In the genomic region with DNA sequence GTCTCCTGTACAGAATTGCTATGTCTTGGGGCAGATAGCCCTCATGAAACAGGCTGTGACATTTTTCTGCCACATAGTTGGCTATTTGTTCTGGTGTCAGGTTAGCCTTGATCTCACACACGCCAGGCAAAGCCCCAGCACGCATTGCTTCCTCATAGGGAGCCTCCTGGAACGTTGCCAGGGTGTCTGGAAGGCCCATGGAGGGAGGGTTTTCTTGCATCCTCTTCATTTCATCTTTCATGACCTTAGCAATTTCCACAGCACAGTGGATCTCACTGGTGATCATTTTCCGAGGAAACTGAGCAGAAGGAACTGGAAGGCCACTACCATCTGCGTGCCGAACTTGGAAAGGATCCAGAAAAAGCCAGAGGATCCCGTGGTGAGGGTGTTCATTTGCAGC, we compare ENCODE assay signal across 27 mouse cellular contexts. TPM values are rescaled to one million over a fixed set of nuclear protein-coding genes. Genes with fewer than 3 reads are reported as not detected.
DNase-seq lines count a peak whose midpoint lies in the region; TF ChIP-seq lines count a peak whose summit lies in the region.
"Had no signal": no experiment of that assay in that cellular context is flagged by ENCODE, and none has a peak within 500 bp of the region (broad histone marks: within the 10 kb centered on the region; RNA-seq: fewer than 3 reads in every experiment).

No protein-coding gene starts in this region.

- H3K9me3 ChIP-seq in MEL (replicated peaks; ENCODE audit: insufficient read depth, low read length) = no peaks in the 10 kb centered on the region
- H3K9me3 ChIP-seq: forebrain, embryonic 10.5 days; forebrain, embryonic 13.5 days; G1E; heart, embryonic 10.5 days; heart, embryonic 13.5 days; hindbrain, embryonic 12.5 days; hindbrain, embryonic 15.5 days had no signal

- peaks cover 0 to 4% of the 10 kb centered on the region in 2 experiments; a peak in 1 of 4 replicates for H3K27me3 ChIP-seq in MEL (ENCODE audit: control insufficient read depth in 1 of 2, insufficient read depth in 2 of 2, low read length in 2 of 2)
- H3K27me3 ChIP-seq: heart, embryonic 13.5 days; hindbrain, embryonic 15.5 days had no signal

- TF ChIP-seq POLR2A in MEL (IDR thresholded peaks at IDR 0.05; ENCODE audit: control insufficient read depth in 1 of 2, insufficient read depth in 1 of 2, low read depth in 1 of 2, low read length in 2 of 2, poor library complexity in 1 of 2) = no peak

- peaks cover 0 to 12% of the 10 kb centered on the region in 2 experiments; a peak in 2 of 4 replicates for H3K4me1 ChIP-seq in MEL (ENCODE audit: control insufficient read depth in 1 of 2, insufficient read depth in 2 of 2, low read length in 2 of 2)
- H3K4me1 ChIP-seq: forebrain, embryonic 13.5 days; heart, embryonic 10.5 days; hindbrain, embryonic 12.5 days; hindbrain, embryonic 15.5 days had no signal

- no peak overlapping the region for H3K9ac ChIP-seq in MEL (ENCODE audit: control insufficient read depth, low read depth, low read length, poor library complexity, severe bottlenecking)
- H3K9ac ChIP-seq: forebrain, embryonic 13.5 days; heart, embryonic 13.5 days; hindbrain, embryonic 12.5 days; hindbrain, embryonic 15.5 days had no signal

- TF ChIP-seq RAD21 in MEL (IDR thresholded peaks at IDR 0.05; ENCODE audit: low read depth, low read length) = no peak

- TF ChIP-seq CTCF in gastrocnemius, adult 2 months (IDR thresholded peaks at IDR 0.05) = no peak
- no peak for TF ChIP-seq CTCF in MEL (IDR thresholded peaks at IDR 0.05 in 2 of 3, conservative IDR thresholded peaks at IDR 0.05 in 1 of 3; ENCODE audit: control insufficient read depth in 1 of 3, insufficient read depth in 1 of 3, low read depth in 2 of 3, low read length in 3 of 3, poor library complexity in 1 of 3, severe bottlenecking in 1 of 3)

- peak; percentile 14 for DNase-seq in gastrocnemius, postnatal 10 days
- DNase-seq in gastrocnemius, adult 2 months = no peak
- DNase-seq in left cerebral cortex, postnatal 4 days = peak; percentile 23
- DNase-seq in left cerebral cortex, adult 9 months (ENCODE audit: low spot score in 2 of 2) = no peak
- DNase-seq in lung, postnatal 10 days = peak; percentile 24
- DNase-seq in lung, postnatal 36 days = no peak
- peak; percentile 77 for DNase-seq in MEL (ENCODE audit: low read depth, low spot score)
- DNase-seq: adrenal gland, adult 2 months; adrenal gland, postnatal 14 days; B cell, adult 2 months; cerebellum, adult 11 months; cerebellum, adult 8-10 months; gastrocnemius, postnatal 25 days; heart, adult 2 months; heart, postnatal 14 days had no signal

- H3K4me3 ChIP-seq in gastrocnemius, adult 2 months = no peak overlapping the region
- no peak overlapping the region for H3K4me3 ChIP-seq in MEL (ENCODE audit: control insufficient read depth in 1 of 2, insufficient read depth in 1 of 2, low read depth in 2 of 2, low read length in 2 of 2)
- H3K4me3 ChIP-seq: forebrain, embryonic 10.5 days; forebrain, embryonic 13.5 days; heart, adult 2 months; heart, embryonic 10.5 days; heart, embryonic 13.5 days; hindbrain, embryonic 12.5 days; hindbrain, embryonic 15.5 days had no signal

- intact Hi-C loops in gastrocnemius, adult 2 months (cut with DNase I) = no loop called here
- intact Hi-C loops in left cerebral cortex, postnatal 4 days (cut with DNase I) = no loop called here

- TF ChIP-seq EP300 in MEL (IDR thresholded peaks at IDR 0.05; ENCODE audit: low read depth in 1 of 2, low read length in 2 of 2) = no peak

- no peaks in the 10 kb centered on the region for H3K79me2 ChIP-seq in MEL (ENCODE audit: control insufficient read depth, insufficient read depth, low read length, poor library complexity)

- no peak overlapping the region for H3K27ac ChIP-seq in gastrocnemius, adult 2 months
- H3K27ac ChIP-seq in MEL (ENCODE audit: control insufficient read depth, low read depth, low read length) = no peak overlapping the region
- H3K27ac ChIP-seq: forebrain, embryonic 10.5 days; forebrain, embryonic 13.5 days; heart, adult 2 months; heart, embryonic 10.5 days; heart, embryonic 13.5 days; hindbrain, embryonic 12.5 days; hindbrain, embryonic 15.5 days had no signal

- H3K36me3 ChIP-seq in MEL (ENCODE audit: control insufficient read depth in 1 of 2, insufficient read depth in 2 of 2, low read length in 2 of 2) = peaks cover 0 to 3% of the 10 kb centered on the region in 2 experiments; a peak in 1 of 4 replicates
- H3K36me3 ChIP-seq: forebrain, embryonic 10.5 days; heart, embryonic 10.5 days; heart, embryonic 13.5 days; hindbrain, embryonic 12.5 days; hindbrain, embryonic 15.5 days had no signal

TF ChIP-seq in MEL, 35 proteins besides CTCF, POLR2A, EP300 and RAD21:
- no peak for TF ChIP-seq ZMIZ1 (IDR thresholded peaks at IDR 0.05; ENCODE audit: low read depth, low read length)
- no peak for TF ChIP-seq TBP (IDR thresholded peaks at IDR 0.05; ENCODE audit: low read depth, low read length)
- TF ChIP-seq USF2 (IDR thresholded peaks at IDR 0.05; ENCODE audit: borderline replicate concordance in 1 of 2, insufficient read depth in 1 of 2, low read depth in 1 of 2, low read length in 2 of 2) = no peak
- no peak for TF ChIP-seq SIN3A (IDR thresholded peaks at IDR 0.05; ENCODE audit: low read length)
- no peak for TF ChIP-seq NRF1 (IDR thresholded peaks at IDR 0.05; ENCODE audit: insufficient read depth, low read depth, low read length, poor library complexity, severe bottlenecking)
- TF ChIP-seq TAL1 (IDR thresholded peaks at IDR 0.05; ENCODE audit: low read length) = no peak
- TF ChIP-seq ELF1 (IDR thresholded peaks at IDR 0.05; ENCODE audit: low read depth, low read length) = no peak
- no peak for TF ChIP-seq RCOR1 (IDR thresholded peaks at IDR 0.05; ENCODE audit: low read depth, low read length)
- TF ChIP-seq KAT2A (conservative IDR thresholded peaks at IDR 0.05; ENCODE audit: low read depth, low read length) = no peak
- no peak for TF ChIP-seq TCF12 (IDR thresholded peaks at IDR 0.05; ENCODE audit: low read depth, low read length)
- TF ChIP-seq MYB (IDR thresholded peaks at IDR 0.05; ENCODE audit: low read depth, low read length) = no peak
- no peak for TF ChIP-seq MAFK (IDR thresholded peaks at IDR 0.05; ENCODE audit: borderline replicate concordance, low read depth, low read length)
- no peak for TF ChIP-seq ZNF384 (IDR thresholded peaks at IDR 0.05; ENCODE audit: low read depth, low read length)
TF ChIP-seq in MEL: peak in this region for 0.

RNA-seq across cellular contexts. Expression of a gene that starts 10.3 kb away (rescaled TPM):
- under 1 TPM in 1 of 2 experiments, not detected in 1; 0.47 TPM for total RNA-seq in gastrocnemius, postnatal 10 days (2021)
- not detected for total RNA-seq in gastrocnemius, adult 2 months (2021)
- total RNA-seq in left cerebral cortex, postnatal 4 days (2021) = not detected
- 0.04 and 0.07 TPM in 2 replicates for total RNA-seq in MEL (2012; rRNA removed)
- under 1 TPM in 1 of 2 experiments, not detected in 1; 0.19 TPM for polyA plus RNA-seq in MEL (2012; ENCODE audit: insufficient read depth in 1 of 2, insufficient read length in 2 of 2, low read depth in 1 of 2, low replicate concordance in 2 of 2, missing spikeins in 1 of 2)
- total RNA-seq: adrenal gland, adult 2 months; CH12.LX; gastrocnemius, adult 18-20 months; gastrocnemius, postnatal 25 days; hematopoietic stem cell, adult 5-6 weeks had no signal
- polyA plus RNA-seq: adrenal gland, adult 2 months; forebrain, embryonic 16.5 days; gonadal fat pad, adult 2 months; heart, adult 2 months had no signal

RNA-seq across cellular contexts. Expression of a gene that starts 22.6 kb away (rescaled TPM):
- 10 to 100 TPM; 39.7 to 49.1 TPM for total RNA-seq in gastrocnemius, postnatal 10 days (2021)
- total RNA-seq in gastrocnemius, adult 2 months (2021) = 10 to 100 TPM; 28.8 to 36.0 TPM
- 100 to 1,000 TPM; 283 to 311 TPM for total RNA-seq in left cerebral cortex, postnatal 4 days (2021)
- total RNA-seq in MEL (2012; rRNA removed) = 60.6 and 63.4 TPM in 2 replicates
- 100 to 1,000 TPM in 1 of 2 experiments, 10 to 100 TPM in 1; 68.9 to 165 TPM for polyA plus RNA-seq in MEL (2012; ENCODE audit: insufficient read depth in 1 of 2, insufficient read length in 2 of 2, low read depth in 1 of 2, low replicate concordance in 2 of 2, missing spikeins in 1 of 2)

RNA-seq across cellular contexts. Expression of a gene that starts 26.1 kb away (rescaled TPM):
- total RNA-seq in gastrocnemius, postnatal 10 days (2021) = 10 to 100 TPM; 14.5 to 19.2 TPM
- total RNA-seq in gastrocnemius, adult 2 months (2021) = 10 to 100 TPM; 10.7 to 15.1 TPM
- 10 to 100 TPM; 12.1 to 17.5 TPM for total RNA-seq in left cerebral cortex, postnatal 4 days (2021)
- total RNA-seq in MEL (2012; rRNA removed) = 8.2 and 8.4 TPM in 2 replicates
- 10 to 100 TPM in 1 of 2 experiments, not detected in 1; 11.8 TPM for polyA plus RNA-seq in MEL (2012; ENCODE audit: insufficient read depth in 1 of 2, insufficient read length in 2 of 2, low read depth in 1 of 2, low replicate concordance in 2 of 2, missing spikeins in 1 of 2)

Comparison
In these comparisons a context has a peak if more than half of its experiments do, and no peak if none do; other contexts are left out.
1. DNase-seq: peak in gastrocnemius, postnatal 10 days (single experiment), left cerebral cortex, postnatal 4 days (single experiment), lung, postnatal 10 days (single experiment) and MEL (single experiment); none in gastrocnemius, adult 2 months (single experiment), left cerebral cortex, adult 9 months (0 of 2) and lung, postnatal 36 days (single experiment).